ENCODE assay signal across 19 mouse cellular contexts in genomic region chr10:118970457-118971175, GRCm38 (mm10).
DNase-seq lines count a peak whose midpoint lies in the region; ATAC-seq and TF ChIP-seq lines count a peak whose summit lies in the region.
"Had no signal": no experiment of that assay in that cellular context is flagged by ENCODE, and none has a peak within 500 bp of the region (broad histone marks: within the 10 kb centered on the region; RNA-seq: fewer than 3 reads in every experiment).

No protein-coding gene starts in this region.

- H3K27ac ChIP-seq in heart, embryonic 12.5 days (ENCODE audit: poor library complexity, severe bottlenecking) = no peak overlapping the region
- no peak overlapping the region for H3K27ac ChIP-seq in forebrain, postnatal 0 days (ENCODE audit: low read depth, low read length)
- H3K27ac ChIP-seq: hindbrain, embryonic 15.5 days; limb, embryonic 13.5 days; liver, embryonic 14.5 days had no signal

- H3K4me3 ChIP-seq in heart, embryonic 12.5 days = no peak overlapping the region
- no peak overlapping the region for H3K4me3 ChIP-seq in forebrain, postnatal 0 days (ENCODE audit: low read depth, low read length)
- H3K4me3 ChIP-seq: hindbrain, embryonic 15.5 days; limb, embryonic 13.5 days had no signal

- H3K27me3 ChIP-seq in heart, embryonic 12.5 days (replicated peaks) = no peaks in the 10 kb centered on the region
- no peaks in the 10 kb centered on the region for H3K27me3 ChIP-seq in forebrain, postnatal 0 days (ENCODE audit: insufficient read depth, low read length)
- H3K27me3 ChIP-seq: hindbrain, embryonic 15.5 days; Patski had no signal

- TF ChIP-seq CTCF in brain, embryonic 14.5 days (IDR thresholded peaks at IDR 0.05; ENCODE audit: borderline replicate concordance, extremely low read depth, insufficient read depth, insufficient read length) = no peak
- TF ChIP-seq CTCF in forebrain, postnatal 0 days (IDR thresholded peaks at IDR 0.05; ENCODE audit: low read depth) = no peak

- H3K4me1 ChIP-seq in heart, embryonic 12.5 days (replicated peaks) = no peaks in the 10 kb centered on the region
- H3K4me1 ChIP-seq in forebrain, postnatal 0 days (ENCODE audit: insufficient read depth) = no peaks in the 10 kb centered on the region
- H3K4me1 ChIP-seq: hindbrain, embryonic 15.5 days had no signal

- TF ChIP-seq POLR2A in brain, embryonic 14.5 days (IDR thresholded peaks at IDR 0.05; ENCODE audit: borderline replicate concordance, extremely low read depth, insufficient read depth, insufficient read length, poor library complexity, severe bottlenecking) = no peak

- H3K9ac ChIP-seq in heart, embryonic 12.5 days = no peak overlapping the region
- no peak overlapping the region for H3K9ac ChIP-seq in forebrain, postnatal 0 days
- H3K9ac ChIP-seq: hindbrain, embryonic 15.5 days; limb, embryonic 13.5 days; liver, embryonic 14.5 days had no signal

- no peak overlapping the region for H3K4me2 ChIP-seq in heart, embryonic 12.5 days
- no peak overlapping the region for H3K4me2 ChIP-seq in forebrain, postnatal 0 days (ENCODE audit: low read depth)
- H3K4me2 ChIP-seq: hindbrain, embryonic 15.5 days; limb, embryonic 13.5 days had no signal

- no peak for ATAC-seq in heart, embryonic 12.5 days (ENCODE audit: insufficient number of reproducible peaks, low FRiP score)
- peak; percentile 34; the same call in 1 of the 2 replicates for ATAC-seq in forebrain, postnatal 0 days
- ATAC-seq: lung, postnatal 0 days; midbrain, embryonic 16.5 days; Patski had no signal

- 84% methylated on average over 14 of the region's 14 CpGs for WGBS in heart, embryonic 12.5 days
- 28% methylated on average over 14 of the region's 14 CpGs for WGBS in forebrain, postnatal 0 days

- no peaks in the 10 kb centered on the region for H3K36me3 ChIP-seq in heart, embryonic 12.5 days
- no peaks in the 10 kb centered on the region for H3K36me3 ChIP-seq in forebrain, postnatal 0 days (ENCODE audit: insufficient read depth)
- H3K36me3 ChIP-seq: hindbrain, embryonic 15.5 days; limb, embryonic 13.5 days had no signal

- no peaks in the 10 kb centered on the region for H3K9me3 ChIP-seq in heart, embryonic 12.5 days (replicated peaks)
- no peaks in the 10 kb centered on the region for H3K9me3 ChIP-seq in forebrain, postnatal 0 days (ENCODE audit: low read length)
- H3K9me3 ChIP-seq: hindbrain, embryonic 15.5 days; limb, embryonic 13.5 days had no signal

- DNase-seq in heart, adult 11 months = peak; percentile 67
- DNase-seq in CD4-positive, CD25-positive, alpha-beta regulatory T cell, adult 2 months (ENCODE audit: low read depth, low spot score) = peak; percentile 13
- DNase-seq in brain, embryonic 14.5 days (ENCODE audit: low read depth) = peak; percentile 88
- peak; percentile 46 for DNase-seq in forebrain, postnatal 0 days
- no peak for DNase-seq in adrenal gland, postnatal 4 days (ENCODE audit: low spot score in 2 of 2)
- no peak for DNase-seq in retina, embryonic 14.5 days (ENCODE audit: low spot score)
- no peak for DNase-seq in layer of hippocampus, adult 9-10 months (ENCODE audit: low spot score)
- DNase-seq: cerebellum, postnatal 14 days; kidney, adult 18-20 months; kidney, postnatal 14 days; right cerebral cortex, postnatal 25 days; thymus, postnatal 4 days had no signal

Comparison
In these comparisons a context has a peak if more than half of its experiments do, and no peak if none do; other contexts are left out.
1. DNase-seq: peak in heart, adult 11 months (single experiment), CD4-positive, CD25-positive, alpha-beta regulatory T cell, adult 2 months (single experiment), brain, embryonic 14.5 days (single experiment) and forebrain, postnatal 0 days (single experiment); none in adrenal gland, postnatal 4 days (0 of 2), retina, embryonic 14.5 days (single experiment) and layer of hippocampus, adult 9-10 months (single experiment).